Mouse (Mus musculus) CD4-positive, CD25-positive, alpha-beta regulatory T cell, adult 9 weeks (primary cell): ENCODE measurements around the gene 6030468B19Rik. TPM values are rescaled to one million over a fixed set of nuclear protein-coding genes. Genes with fewer than 3 reads are reported as not detected.

Source experiments
- polyA plus RNA-seq: library from polyadenylated mRNA; unstranded; fragments of 100-300 nt; shearing (Covaris generic); gene quantifications from one replicate; pipeline ENCODE4 v1.2.1, GENCODE M21; 2017

6030468B19Rik gene
- polyA plus RNA-seq: 0.68 TPM

DNA sequence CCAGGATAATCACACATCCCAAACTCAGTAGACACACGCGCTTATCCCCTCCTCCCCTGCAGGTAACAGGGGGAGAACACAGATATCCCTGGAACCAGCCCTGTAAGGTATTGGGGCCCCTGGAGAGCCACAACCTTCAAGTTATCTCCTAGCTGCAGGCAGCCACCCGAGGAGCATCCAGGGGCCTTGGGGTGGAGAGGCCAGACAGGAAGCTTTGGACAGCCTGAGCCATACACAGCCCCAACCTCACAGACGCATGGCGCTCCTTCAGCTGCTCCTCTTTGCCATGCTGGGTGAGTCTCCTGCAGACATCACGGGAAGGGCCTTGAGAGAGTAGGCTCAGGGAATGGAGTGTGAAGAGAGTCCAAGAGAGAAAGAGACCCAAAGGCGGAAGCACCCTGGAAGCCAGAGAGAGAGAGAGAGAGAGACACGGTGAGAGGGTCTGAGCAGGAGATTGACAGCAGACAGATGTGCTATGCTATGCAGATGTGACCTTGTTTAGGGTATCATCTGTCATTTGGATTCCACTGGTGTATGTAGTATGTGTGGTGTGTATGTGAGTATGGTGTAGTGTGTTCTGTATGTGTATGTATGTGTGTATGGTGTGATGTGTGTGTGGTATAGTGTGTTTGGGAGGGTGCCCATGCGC is at the start of gene 6030468B19Rik:
TSS of gene 6030468B19Rik (plus strand) at position 150 of the 649 bp plus-strand sequence.

DNA sequence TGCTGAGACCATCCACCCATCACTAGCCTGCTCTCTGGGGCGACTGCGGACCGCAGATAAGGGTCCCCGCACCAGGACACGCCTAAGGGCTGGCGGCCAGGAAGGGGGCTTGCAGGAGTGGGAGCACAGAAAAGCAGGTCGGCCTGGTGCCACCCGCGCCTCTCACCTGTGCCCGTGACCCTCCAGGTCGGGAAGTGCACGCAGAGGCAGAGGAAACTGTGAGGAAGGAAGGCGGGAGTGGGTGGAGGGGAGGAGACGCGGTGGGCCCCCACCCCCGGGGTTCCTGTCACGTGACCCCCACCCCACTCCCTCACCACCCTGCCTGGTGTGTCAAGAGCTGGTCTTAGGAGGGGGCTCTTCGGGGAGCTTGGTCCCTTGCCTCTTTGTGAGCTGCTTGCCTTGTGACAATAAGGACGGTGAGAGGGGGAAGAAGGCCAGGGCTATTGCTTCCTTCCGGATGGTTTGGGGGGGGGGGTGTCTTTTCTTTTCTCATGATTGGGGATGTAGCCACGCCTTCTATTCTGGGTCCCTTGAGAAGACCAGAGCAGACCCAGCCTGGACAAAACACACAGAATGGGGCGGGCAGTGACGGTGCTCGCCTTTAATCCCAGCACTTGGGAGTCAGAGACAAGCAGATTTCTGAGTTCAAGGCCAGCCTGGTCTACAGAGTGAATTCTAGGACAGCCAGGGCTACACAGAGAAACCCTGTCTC is 15.3 kb upstream of the 6030468B19Rik start, which contains the start of the genes Tmc8 and Tmc6:
TSS of gene Tmc8 (plus strand) at position 84 of the 712 bp plus-strand sequence.
TSS of gene Tmc6 (minus strand) at position 206 of the 712 bp plus-strand sequence.

DNA sequence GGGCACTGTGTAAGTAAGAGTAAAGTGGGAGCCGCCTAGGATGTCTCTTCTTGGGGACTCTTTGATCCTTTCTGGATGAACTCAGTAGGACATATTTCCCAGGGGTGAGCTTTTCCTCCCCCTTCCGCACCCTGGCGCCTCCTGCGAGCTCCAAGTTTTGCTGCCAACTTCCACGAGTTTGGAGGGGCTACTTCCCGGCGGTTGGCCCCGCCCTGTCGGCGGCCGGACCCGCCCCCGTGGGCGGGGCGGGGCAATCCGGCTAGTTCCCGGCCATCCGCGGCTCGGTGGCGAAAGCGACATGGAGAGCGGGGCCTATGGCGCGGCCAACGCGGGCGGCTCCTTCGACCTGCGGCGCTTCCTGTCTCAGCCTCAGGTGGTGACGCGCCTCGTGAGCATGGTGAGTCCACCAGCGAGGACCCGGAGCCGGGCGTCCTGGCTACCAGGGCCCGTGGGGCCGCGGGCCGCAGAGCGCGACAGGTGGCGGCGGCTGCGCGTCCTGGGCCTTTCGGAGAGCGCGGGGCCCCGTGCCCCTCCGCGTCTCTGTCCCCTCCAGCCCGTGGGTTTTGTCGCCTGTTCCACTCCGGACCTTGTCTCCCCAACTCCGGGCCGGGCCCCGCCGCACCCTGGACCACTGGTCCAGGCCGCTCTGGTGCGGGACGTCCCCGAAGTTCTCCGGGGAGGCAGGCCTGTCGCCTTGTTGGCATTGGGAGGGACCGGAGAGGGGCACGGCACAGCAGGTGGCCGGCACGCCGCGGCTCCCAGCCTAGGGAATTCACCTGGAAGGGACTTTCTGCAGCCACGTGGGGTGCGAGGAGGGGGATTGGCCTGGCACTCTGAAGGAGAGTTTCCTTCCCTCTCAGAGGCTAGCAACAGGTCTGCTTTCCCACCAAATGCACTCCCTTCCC is 12.2 kb downstream of the 6030468B19Rik start, which contains the start of the genes Gm20708 and Syngr2:
TSS of gene Gm20708 (plus strand) at position 262 of the 905 bp plus-strand sequence.
TSS of gene Syngr2 (plus strand) at position 262 of the 905 bp plus-strand sequence.

DNA sequence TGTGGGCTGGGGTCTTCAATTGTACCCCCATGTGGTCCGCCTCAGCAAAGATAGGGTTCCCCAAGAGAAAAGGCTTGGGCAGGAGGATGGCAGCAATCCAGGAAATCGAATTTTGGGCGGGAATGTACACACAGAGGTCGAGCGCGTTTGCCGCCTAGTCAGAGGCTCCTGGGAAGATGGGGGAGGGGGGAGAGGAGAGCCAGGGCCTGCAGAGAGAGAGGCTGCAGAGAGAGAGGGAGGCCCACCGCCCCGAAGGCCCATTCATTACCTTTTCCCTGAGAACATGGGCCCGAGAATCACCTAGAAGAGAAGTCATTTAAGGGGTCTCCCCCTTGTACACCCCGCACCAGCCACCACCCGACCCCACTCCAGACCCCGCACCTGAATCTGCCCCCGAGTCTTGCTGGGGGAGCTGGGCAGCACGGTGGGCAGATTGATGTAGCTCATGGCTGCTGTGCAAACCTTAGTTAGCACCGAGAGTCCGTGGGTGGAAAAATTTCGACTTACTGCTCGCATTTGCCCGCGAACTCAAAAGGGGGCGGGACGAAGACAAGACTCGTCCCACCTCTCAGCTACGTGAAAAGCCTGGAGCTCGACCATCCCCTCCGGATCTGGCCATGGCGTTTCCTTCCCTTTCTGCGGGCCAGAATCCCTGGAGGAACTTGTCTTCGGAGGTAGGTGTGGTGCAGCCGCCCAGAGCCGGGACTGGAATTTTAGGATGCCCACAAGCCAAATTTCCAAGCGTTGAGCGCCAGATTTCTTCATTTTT is 28.1 kb downstream of the 6030468B19Rik start, which contains the start of the genes Afmid and Tk1:
TSS of gene Afmid (plus strand) at position 592 of the 769 bp plus-strand sequence.
TSS of gene Tk1 (minus strand) at position 760 of the 769 bp plus-strand sequence.

DNA sequence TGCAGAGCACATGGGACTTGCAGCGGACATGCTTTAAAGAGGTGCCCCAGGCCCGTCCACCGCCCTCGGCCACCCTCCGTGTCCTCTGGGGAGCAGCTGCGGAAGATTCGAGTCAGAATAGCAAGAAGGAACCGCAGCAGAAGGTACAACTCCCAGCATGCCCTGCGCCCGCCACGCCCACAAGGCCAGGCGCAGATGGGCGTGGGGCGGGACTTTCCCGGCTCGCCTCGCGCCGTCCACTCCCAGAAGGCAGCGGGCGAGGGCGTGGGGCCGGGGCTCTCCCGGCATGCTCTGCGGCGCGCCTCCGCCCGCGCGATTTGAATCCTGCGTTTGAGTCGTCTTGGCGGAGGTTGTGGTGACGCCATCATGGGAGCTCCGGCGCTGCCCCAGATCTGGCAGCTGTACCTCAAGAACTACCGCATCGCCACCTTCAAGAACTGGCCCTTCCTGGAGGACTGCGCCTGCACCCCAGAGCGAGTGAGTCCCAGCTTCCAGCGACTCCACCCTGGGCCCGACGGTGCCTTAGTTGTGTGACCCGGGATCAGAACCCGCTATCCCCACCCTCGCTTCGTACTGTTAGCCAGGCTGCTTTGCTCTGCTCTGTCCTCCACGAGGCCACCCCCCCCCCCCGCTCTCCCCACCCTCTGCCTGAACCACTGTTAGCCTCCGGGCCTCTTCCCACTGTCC is 51.7 kb downstream of the 6030468B19Rik start, which contains the start of gene Birc5:
TSS of gene Birc5 (plus strand) at position 267 of the 687 bp plus-strand sequence.

Other genes starting within 250 kb of the 6030468B19Rik start
- gene Tnrc6c, start 143.4 kb upstream of the 6030468B19Rik start, polyA plus RNA-seq: 9.7 TPM
- gene Tmc8, start 15.6 kb upstream of the 6030468B19Rik start, polyA plus RNA-seq: 143 TPM
- 166 TPM for gene Tmc6, start 15.5 kb upstream of the 6030468B19Rik start, polyA plus RNA-seq
- gene Gm20708, start 12.0 kb downstream of the 6030468B19Rik start, polyA plus RNA-seq: 5.6 TPM
- 177 TPM for gene Syngr2, start 12.0 kb downstream of the 6030468B19Rik start, polyA plus RNA-seq
- 30.3 TPM for gene Afmid, start 28.3 kb downstream of the 6030468B19Rik start, polyA plus RNA-seq
- gene Tk1, start 28.4 kb downstream of the 6030468B19Rik start, polyA plus RNA-seq: 34.4 TPM
- 16.9 TPM for gene Birc5, start 51.6 kb downstream of the 6030468B19Rik start, polyA plus RNA-seq
- not detected for gene Tmem235, start 63.1 kb downstream of the 6030468B19Rik start, polyA plus RNA-seq
- 20.7 TPM for gene Tha1, start 75.8 kb downstream of the 6030468B19Rik start, polyA plus RNA-seq
- gene Socs3, start 172.4 kb downstream of the 6030468B19Rik start, polyA plus RNA-seq: 51.2 TPM
- 40.3 TPM for gene Pgs1, start 188.6 kb downstream of the 6030468B19Rik start, polyA plus RNA-seq